Mouse (Mus musculus) thymus, postnatal 0 days (tissue): ENCODE measurements at regions not wholly inside any gene's neighbourhood (a gene's known extent, or its start where the extent isn't known, plus 50 kb on each side); places are given as distances from the start of the nearest gene placed in this dataset.
"Not testable (repeated sequence)": the region's sequence is repeated elsewhere in the genome, so short reads cannot be mapped to it uniquely, and the experiment has no call there.

Experiments used
- DNase-seq: peaks from one replicate; pipeline ENCODE4 v3.0.0-alpha.2; 2015; ENCODE audit warnings: low spot score

DNA sequence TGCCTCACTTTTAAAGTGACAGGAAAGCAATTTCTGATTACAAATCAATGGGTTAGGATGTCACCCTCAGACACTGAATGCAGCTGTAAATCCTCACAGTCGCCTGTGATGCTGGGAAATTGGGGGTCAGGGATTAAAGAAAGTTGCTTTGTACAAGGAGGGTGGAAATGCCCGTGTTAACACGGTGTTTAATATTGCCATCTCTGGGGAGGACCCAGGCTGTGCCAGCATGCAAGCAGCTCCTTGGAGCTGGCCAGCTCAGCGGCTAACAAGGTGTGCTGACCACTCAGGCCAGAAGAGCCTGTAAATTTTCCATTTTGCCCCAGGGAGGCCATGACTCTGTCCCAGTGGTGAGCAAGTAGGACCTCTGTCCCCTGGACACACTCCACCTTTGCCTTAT, 522.5 kb upstream of the Sall1 start:
- no peak for DNase-seq

DNA sequence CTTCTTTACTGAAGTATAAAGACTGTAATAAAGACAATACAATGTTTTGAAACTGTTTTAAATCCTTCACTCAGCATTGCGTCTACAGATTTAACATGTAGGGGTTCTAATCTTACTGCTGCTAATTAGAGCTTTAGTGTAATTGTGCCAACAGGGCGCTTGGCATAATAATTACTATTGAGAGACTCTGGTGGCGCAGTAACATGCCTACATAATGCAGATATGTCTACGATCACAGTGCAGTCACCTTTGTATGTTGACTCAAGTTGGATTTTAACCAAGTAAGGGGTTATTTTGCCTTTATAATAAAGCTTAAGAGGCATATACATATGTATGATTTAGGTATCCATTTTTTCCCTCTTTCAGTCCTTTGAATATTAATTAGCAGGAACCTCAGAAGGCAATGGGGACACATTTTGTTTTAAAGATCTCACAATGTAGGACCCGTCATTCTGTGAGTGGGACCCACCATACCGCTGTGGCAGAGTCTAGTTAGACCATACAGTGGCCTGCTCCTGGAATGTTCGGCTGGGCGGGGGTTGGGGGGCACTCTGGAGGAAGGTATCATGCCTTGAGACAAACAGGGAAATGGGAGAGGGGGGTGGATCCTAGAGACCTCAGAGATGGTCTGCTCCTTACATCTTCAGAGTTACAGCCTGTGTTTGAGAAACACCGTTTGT, 521.3 kb upstream of the Sall1 start:
- DNase-seq = no peak

DNA sequence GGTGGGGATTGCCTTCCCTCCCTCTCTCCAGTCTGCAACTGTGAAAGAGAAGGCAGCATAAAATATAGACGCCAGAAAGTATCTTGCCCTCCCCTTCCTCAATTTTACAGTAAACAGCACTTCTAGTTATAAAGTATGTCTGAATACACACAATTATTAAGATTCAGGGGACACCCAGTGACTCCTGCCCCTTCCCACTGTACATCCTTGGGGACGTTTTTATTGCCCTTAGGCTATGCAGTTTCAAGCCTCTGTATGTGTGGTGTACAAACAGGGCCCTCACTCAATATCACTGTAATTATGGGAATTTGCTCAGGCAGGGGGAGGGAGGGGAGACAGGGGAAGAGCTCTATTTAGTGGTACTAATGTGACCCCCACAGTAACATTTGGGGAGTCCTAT, 519.6 kb upstream of the Sall1 start:
- DNase-seq = no peak

DNA sequence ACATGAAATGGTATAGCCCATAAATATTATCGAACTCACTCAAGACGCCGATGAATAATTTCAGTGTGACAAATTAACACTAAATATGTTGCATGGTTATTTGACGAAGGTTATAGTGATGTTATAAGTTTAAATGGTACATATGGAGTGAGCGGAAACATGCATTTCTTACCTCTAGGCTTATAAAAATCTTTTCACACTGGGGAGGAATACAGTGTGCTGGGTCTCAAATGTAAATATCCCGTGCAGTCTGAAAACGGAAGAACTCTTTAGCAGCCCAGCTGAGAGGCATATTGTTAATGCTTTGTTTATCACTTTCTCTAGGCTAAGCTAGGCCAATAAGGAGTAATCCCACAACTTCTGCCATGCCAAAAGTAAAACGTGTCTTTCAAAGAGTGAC, 518.6 kb upstream of the Sall1 start:
- no peak for DNase-seq

DNA sequence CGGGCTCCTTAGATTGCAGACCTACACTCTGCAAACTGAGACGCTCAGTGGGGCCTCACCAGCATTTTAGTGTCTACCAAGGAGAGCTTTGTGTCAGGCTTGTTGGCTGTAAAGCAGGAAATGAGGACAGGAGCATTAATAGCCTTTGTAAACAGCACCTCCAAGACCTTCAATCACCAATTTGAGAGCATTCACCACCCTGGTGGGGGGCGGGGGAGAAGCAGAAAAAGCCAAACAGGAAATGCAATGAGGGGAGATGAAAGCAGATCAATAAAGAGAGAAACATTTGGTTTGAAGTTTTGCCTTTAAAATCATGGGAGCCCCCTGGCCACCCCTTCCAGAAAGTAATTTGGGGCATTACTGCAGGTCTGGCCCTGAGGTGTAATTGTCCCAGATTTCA, 497.3 kb upstream of the Sall1 start:
- DNase-seq = no peak

DNA sequence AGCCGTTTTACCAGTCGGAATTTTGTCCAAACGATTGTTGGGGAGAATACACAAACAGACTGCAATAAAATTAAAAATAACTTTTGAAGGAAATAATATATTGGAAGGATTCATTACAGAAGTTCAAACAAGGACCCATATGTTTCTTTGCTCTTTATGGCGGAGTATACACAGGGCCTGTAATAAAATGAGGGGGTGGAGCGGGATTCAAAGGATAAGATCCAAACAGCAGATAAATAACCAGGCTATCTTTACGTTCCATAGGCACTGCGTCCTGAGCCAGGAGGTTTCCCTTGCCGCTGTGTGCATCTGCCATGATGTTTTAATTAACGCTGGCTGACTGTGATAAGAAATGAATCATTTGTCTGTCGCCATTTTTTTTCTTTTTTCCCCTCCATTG, 490.6 kb upstream of the Sall1 start:
- DNase-seq = no peak

DNA sequence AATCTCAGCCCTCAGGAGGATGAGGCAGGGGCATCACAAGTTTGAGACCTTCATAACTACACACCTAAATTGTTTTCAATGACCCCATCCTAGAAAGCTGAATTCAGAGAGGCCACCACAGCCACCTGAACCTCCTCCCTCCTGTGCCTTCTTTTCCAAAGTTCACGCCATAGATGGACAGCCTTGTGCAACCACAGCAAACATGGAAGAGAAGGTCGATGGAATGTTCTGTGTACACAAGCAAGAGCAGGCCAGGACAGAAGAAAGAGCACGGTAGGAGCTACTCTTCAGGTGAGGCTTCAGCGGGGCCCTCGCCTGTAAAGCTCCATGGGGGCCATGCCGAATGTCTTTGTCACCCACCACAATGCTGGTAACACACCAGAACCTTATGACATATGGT, 481.1 kb upstream of the Sall1 start:
- no peak for DNase-seq

DNA sequence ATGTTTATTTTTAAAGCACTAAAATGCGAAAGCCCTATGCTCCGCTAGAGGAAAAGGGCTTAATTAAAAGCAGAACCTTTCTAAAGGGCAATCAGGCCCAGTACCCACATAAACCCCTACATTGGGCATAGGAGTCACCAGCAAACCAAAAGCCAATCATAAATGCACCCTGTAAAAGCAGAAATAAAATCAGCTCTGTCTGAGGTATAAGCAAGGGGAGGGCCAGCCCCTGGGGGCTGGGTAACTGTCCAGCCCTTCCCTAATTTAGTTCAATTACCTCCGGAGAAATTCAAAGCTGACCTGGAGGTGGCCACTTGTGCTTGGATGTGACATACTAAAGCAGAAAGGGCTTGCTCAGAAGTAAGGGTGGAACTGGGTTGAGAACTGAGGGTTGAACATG, 479.4 kb upstream of the Sall1 start:
- DNase-seq = no peak

DNA sequence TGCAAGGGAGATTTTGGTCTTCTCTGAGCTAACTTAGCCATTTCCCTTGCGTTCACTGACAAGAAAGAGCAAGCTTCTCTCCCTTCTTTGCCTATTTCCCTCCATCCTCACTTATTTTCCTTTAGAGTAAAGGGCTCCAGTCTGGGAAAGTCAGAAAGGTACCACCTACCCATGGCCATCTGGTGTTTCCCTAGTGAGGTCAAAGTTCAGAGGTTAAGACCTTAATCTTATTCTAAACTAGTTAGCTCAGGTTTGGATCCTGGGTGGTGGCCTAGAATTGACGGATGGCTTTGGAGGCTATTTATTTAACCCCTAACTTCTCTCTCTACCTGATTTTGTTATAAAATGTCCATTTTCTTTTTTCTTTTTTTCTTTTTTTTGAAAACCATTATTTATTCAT, 472.6 kb upstream of the Sall1 start:
- DNase-seq = no peak

DNA sequence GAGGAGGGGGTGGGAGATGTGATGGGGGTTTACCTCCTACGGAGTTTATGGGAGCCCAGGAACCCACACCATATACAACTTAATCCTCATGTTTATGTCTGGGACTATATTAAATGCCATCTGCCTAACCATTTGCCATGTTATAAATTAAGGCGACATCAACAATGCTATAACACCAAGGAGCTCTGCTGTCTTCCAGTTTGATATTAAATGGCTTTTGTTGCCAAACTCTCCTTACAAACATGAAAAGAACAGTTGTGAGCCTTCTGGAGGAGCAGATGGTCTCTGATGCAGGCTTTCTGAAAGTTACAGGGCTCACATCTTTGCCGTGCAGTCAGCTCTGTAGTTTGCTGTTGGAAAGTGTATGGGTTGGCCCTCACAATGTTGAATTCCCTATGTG, 470.3 kb upstream of the Sall1 start:
- DNase-seq = no peak

DNA sequence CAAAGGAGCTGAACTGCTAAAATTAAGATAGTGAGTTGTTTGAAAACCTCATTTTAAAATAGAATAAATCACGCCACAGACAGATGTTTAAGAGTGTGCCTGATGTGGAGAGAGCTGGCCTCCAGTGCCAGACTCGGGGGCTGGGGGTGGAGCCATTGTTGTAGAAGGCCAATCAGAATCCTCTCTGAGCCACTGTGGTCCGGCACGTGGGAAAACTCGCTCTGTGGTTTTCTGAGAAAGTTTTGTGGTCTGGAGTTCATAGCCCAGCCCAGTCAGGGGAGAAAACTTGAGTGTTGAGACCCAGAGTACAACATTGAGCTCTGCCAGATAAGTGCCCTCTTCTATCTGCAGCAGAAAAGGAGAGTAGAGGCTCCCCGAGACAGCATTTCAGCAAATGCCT, 463.7 kb upstream of the Sall1 start:
- DNase-seq = no peak

DNA sequence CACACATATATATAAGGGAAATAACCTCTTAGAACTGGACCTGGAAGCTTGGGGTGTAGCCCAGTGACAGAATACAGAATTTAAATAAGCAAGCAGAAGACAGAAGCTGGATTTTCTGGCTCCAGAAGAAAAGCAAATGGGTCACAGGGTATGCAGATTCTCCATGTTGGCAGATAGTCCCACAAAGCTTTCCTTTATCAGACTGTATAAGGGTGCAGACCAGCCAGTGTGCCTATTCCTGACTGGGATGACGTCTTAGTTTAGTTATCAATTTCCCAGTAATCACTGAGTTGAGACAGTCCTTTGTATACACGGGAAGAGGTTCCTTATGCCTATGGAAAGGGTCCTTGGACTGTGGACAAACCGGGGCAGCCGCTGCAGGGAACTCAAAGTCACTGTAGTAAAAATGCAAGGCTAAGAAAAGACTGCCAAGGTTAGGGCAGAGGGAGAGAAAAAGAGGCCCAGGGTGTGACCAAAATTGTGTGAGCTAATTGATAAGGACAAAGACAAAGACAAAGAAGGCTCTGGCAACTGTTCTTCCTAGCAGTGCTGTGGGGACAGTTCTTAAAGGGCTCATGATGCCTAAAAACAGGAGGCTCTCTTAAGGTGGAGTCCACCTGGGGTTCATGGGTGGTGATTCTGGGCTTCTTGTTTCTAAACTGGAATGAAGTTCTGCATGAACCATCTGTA, 459.7 kb upstream of the Sall1 start:
- no peak for DNase-seq

DNA sequence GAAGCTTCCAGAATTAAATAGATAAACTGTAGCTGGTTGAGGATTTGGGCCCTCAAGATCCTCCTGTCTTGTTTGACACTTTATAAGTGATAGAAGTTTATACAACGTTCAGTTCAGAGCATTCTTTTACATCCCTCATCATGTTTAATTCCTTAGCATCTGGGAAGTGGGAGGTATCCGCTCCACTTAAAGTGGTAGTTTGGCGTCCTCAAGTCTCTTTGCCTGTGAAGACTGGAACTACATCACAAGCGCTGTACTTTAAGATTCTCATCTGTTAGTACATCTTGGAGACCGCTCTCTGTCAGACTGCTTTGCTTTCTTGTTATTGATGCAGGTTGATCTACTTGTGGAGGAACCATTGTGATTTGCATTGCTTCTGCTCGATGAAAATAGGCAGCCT, 459.1 kb upstream of the Sall1 start:
- no peak for DNase-seq

DNA sequence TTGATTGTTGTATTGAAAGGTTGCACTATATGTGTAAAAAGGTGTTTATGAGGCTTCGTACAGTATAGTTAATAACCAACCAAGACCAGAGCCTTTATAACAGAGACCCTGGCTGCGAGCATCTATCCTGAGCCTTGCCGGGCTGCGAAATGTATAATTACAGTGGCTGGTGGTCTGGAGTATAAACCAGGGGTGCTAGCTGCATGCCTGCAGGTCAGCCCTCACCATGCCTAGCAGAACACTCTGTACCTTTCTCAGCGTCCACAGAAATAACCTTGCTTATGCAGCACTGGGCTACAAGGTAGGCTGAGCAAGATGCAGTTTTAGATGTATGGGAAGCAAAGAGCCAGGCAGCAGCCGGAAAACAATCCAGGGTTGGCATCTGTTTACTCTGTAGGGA, 457.8 kb upstream of the Sall1 start:
- no peak for DNase-seq

DNA sequence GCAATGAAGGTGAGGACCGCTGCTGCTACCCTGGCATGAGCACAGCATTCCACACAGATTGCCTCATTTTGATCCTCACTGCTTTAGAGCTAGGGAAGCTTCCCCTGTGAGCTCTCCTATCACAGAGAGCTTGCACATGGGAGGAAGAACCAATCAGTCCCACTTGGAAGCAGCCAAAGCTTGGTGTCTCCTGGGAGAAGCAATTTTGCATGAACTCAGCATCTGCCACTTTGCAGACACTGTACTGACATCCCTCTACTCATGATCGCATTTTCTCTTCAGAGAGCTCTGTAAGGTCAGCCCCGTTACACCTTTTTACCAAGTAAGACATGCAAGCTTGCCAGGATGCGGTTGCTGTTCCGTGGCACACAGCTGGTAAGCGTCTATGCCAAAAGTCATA, 455.9 kb upstream of the Sall1 start:
- DNase-seq = no peak

DNA sequence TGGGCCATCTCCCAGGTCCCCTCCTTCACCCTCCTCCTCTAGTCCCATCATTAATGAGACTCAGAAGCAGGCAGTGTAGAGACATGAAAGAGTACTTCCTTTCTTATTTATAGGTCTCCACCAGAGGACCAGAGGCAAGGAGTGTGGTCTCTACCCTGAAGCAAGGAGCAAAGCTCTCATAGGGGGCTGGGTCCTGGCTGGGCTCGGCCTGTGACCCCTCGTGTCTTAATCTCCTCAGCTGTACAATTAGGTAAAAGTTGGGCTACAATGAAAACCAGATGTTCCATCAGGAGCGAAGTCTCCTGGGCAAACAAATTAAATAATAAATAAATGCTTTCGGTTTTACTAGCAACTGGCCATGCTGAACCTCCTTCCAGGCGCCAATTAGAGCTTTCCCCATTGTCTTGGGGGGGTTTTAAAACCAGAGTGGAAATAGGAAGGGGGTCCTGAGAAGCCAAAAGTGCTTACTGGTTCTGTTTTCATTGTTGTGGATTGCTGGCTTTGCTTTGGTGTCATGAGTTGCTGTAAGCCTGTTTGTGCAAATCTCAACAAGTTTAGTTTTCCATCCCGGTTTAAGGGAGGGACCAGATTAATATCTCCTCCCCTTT, 454.2 kb upstream of the Sall1 start:
- no peak for DNase-seq

DNA sequence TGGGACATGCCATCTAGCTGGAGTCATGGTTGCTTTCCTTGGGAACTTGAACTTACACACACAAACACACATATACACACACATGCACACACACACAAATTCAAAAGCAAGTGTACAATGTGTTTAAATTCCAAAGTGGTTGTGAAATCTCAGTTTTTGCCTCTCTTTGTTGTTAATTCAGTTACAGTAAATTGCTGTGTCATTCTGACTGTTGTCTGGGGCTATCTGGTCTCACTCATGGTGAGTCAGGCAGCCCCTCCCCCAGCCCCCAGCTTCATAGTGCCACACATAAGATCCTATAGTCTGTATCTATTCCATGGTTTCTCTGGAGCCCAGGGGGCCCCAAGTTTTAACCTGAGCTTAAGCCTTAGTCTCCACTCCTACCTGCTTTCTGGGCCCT, 448.4 kb upstream of the Sall1 start:
- DNase-seq = no peak

DNA sequence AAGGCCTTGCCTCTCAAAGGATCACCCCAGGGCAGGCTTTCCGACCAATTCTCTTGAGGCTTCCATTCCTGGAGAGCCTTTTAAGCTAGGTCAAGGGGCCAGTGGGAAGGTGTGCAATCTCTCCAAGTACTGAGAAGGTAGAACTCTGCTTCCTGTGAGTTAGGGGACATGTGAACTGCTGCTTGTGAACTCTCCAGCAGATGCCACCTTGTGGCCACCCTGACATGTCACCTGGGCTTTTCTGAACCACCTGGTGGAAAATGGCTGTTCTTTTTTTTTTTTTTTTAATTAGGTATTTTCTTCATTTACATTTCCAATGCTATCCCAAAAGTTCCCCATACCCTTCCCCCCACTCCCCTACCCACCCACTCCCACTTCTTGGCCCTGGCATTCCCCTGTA, 438.5 kb upstream of the Sall1 start:
- not testable (repeated sequence) for DNase-seq

DNA sequence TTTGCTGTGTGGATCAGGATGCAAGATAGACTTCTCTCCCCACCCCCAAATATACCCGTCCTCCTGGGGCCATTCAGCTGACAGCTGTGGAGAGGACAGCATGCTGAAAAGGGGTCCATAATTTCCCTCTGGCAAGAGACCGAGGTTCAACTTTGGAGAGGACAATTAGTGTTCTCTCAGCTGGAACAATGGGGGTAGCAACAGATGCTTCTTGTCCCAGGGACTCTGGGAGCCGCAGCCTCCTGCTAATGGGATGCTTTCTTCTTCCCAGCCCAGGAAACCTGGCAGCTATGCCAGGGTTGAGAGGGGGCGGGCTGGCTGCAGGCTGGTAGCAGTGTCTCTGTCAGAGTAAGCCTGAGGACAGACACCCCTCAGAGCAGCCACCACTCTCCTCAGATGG, 433.0 kb upstream of the Sall1 start:
- no peak for DNase-seq

DNA sequence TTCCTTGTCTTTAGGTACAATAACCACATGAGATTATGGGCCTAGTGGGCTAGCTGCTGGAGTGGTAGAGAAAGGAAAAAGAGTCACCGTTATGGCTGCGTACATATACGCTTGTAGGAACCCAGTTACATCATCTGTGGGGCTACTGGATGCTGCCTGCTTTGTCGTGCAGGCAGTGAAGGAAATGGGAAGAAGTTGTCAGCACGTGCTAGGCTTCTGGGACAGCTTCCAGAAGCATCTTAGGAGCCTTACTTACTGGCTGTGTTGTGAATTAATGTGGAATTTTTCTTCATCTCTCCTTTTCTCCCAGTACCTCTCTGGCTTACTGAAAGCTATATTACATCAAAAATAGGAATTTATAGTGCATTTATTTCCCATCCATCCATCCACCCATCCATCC, 427.2 kb upstream of the Sall1 start:
- DNase-seq = no peak

DNA sequence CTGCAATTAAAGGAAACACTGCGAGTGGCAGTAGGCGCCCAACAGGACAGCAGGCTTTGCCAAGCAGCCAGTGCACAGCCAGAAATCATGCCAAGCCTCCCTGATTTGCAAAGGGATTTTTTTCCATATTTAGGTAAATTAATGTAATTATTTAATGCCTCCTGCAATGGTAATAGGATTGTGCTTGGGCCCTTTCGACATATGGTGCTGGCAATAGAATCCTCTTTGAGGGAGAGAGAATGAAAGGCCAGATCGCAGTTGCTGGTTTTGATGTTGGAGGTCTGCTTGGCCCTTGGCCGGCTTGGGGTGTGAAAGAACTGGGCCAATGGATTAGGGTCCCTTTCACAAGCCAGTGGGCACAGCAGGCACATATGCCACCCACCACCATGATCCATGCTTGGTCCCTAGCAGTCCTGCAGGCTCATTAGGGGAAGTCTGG, 424.8 kb upstream of the Sall1 start:
- no peak for DNase-seq

DNA sequence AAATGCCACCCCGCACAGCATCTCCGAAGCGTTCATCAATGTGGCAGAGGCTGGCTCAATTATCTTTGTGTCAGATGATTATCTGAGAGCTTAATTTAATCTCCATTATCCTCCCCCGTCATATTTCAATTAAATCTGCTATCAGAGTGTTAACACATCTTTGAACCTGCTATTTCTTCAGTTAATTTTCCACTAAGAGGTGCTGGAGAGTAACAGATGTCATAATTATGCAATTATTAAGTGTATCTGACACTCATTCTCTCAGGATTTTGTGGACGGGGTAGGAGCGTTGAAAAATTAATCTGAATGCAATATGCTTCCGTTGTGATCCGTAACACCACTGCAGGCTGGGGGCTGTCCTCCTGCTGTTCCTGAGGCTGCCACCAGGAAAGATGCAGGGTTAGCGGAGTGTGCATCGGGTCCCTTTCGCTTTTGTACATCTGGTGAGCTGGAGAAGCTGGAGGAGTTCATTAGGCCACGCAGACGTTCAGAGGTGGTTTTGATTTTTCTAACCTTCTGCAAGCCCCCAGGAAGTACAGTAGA, 421.3 kb upstream of the Sall1 start:
- no peak for DNase-seq

DNA sequence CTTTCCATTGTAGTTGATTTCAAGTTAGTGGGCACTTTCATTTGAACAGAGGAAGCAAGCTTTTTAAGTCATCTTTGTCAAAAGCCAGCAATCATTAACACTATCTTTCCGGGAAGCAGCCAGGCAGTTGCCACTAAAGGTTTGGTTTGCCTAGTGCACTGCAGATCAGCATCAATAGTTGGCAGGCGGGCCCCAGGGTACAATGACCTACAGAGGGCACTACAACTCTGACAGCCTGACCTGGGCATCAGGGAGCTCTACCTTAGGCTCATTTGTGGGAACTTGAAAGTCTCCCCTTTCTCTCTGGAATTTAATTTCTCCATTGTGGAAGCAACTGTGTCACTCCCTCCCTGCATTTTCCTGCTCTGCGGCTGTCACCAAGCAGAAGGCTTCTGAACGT, 412.6 kb upstream of the Sall1 start:
- DNase-seq = no peak
